Mouse (Mus musculus): ENCODE data around the gene Gpatch4. TPM values are rescaled to one million over a fixed set of nuclear protein-coding genes. Genes with fewer than 3 reads are reported as not detected.

Gpatch4 gene
- polyA plus RNA-seq, 1 experiment from 2014 or later = 23.9 TPM

GRCm38 (mm10) chr3:88000816-88001595 is 41.9 kb upstream of the Gpatch4 start:
- H3K9me3 ChIP-seq (replicated peaks; ENCODE audit: control insufficient read depth, low read length) = peaks cover 4% of the 10 kb centered on the region; the same call in 1 of the 2 replicates
- H3K9ac ChIP-seq (ENCODE audit: low read depth, low read length) = no peak overlapping the region
- no peak for ATAC-seq (replicated peaks; ENCODE audit: insufficient number of reproducible peaks, low FRiP score, low TSS enrichment)
- WGBS (ENCODE audit: insufficient replicate concordance) = 12% methylated on average over 11 of the region's 11 CpGs
- no peak overlapping the region for H3K4me2 ChIP-seq
- no peaks in the 10 kb centered on the region for H3K36me3 ChIP-seq (ENCODE audit: control insufficient read depth, insufficient read depth, low read length)
- peak overlapping the region; percentile 38 for H3K4me3 ChIP-seq (ENCODE audit: low read depth, low read length)
- peaks cover 9% of the 10 kb centered on the region; the same call in 1 of the 2 replicates for H3K4me1 ChIP-seq (ENCODE audit: control insufficient read depth, insufficient read depth, low read length)
- peaks cover 88% of the 10 kb centered on the region for H3K27me3 ChIP-seq (ENCODE audit: control insufficient read depth, insufficient read depth, low read length)
- H3K27ac ChIP-seq (ENCODE audit: low read depth, low read length) = no peak overlapping the region

GRCm38 (mm10) chr3:88002291-88002976 is 40.5 kb upstream of the Gpatch4 start:
- Histone ChIP-seq H3K4me3 (ENCODE audit: low read depth, low read length) (no peak overlapping the region), H3K27me3 (ENCODE audit: control insufficient read depth, insufficient read depth, low read length) (peaks cover 74% of the 10 kb centered on the region), H3K4me1 (ENCODE audit: control insufficient read depth, insufficient read depth, low read length) (peaks cover 9% of the 10 kb centered on the region; the same call in 1 of the 2 replicates), H3K36me3 (ENCODE audit: control insufficient read depth, insufficient read depth, low read length) (no peaks in the 10 kb centered on the region), H3K9me3 (replicated peaks; ENCODE audit: control insufficient read depth, low read length) (peaks cover 8% of the 10 kb centered on the region; the same call in 1 of the 2 replicates), H3K4me2 (no peak overlapping the region), H3K27ac (ENCODE audit: low read depth, low read length) (no peak overlapping the region), H3K9ac (ENCODE audit: low read depth, low read length) (no peak overlapping the region)
- WGBS (ENCODE audit: insufficient replicate concordance) = 4% methylated on average over 17 of the region's 17 CpGs
- no peak for ATAC-seq (replicated peaks; ENCODE audit: insufficient number of reproducible peaks, low FRiP score, low TSS enrichment)

GRCm38 (mm10) chr3:88005822-88006786 is 36.8 kb upstream of the Gpatch4 start:
- Histone ChIP-seq H3K27me3 (ENCODE audit: control insufficient read depth, insufficient read depth, low read length) (peaks cover 42% of the 10 kb centered on the region), H3K36me3 (ENCODE audit: control insufficient read depth, insufficient read depth, low read length) (no peaks in the 10 kb centered on the region), H3K9me3 (replicated peaks; ENCODE audit: control insufficient read depth, low read length) (peaks cover 8% of the 10 kb centered on the region; the same call in 1 of the 2 replicates), H3K27ac (ENCODE audit: low read depth, low read length) (no peak overlapping the region), H3K9ac (ENCODE audit: low read depth, low read length) (no peak overlapping the region), H3K4me3 (ENCODE audit: low read depth, low read length) (no peak overlapping the region), H3K4me2 (no peak overlapping the region), H3K4me1 (ENCODE audit: control insufficient read depth, insufficient read depth, low read length) (no peaks in the 10 kb centered on the region)
- WGBS (ENCODE audit: insufficient replicate concordance) = 68% methylated on average over 18 of the region's 18 CpGs
- ATAC-seq (replicated peaks; ENCODE audit: insufficient number of reproducible peaks, low FRiP score, low TSS enrichment) = no peak

- Histone ChIP-seq H3K36me3 (ENCODE audit: control insufficient read depth, insufficient read depth, low read length) (no peaks in the 10 kb centered on the region), H3K4me1 (ENCODE audit: control insufficient read depth, insufficient read depth, low read length) (no peaks in the 10 kb centered on the region), H3K4me2 (no peak overlapping the region), H3K27me3 (ENCODE audit: control insufficient read depth, insufficient read depth, low read length) (peaks cover 7% of the 10 kb centered on the region), H3K9me3 (replicated peaks; ENCODE audit: control insufficient read depth, low read length) (0 out of 2 replicates have a peak, but pooled peaks cover 4% of the 10 kb centered on the region), H3K4me3 (ENCODE audit: low read depth, low read length) (no peak overlapping the region), H3K9ac (ENCODE audit: low read depth, low read length) (no peak overlapping the region), H3K27ac (ENCODE audit: low read depth, low read length) (no peak overlapping the region)
- 11% methylated on average over 6 of the region's 6 CpGs for WGBS (ENCODE audit: insufficient replicate concordance)
- no peak for ATAC-seq (replicated peaks; ENCODE audit: insufficient number of reproducible peaks, low FRiP score, low TSS enrichment)
Measured at GRCm38 (mm10) chr3:88010634-88011265, 32.2 kb upstream of the Gpatch4 start.

GRCm38 (mm10) chr3:88022322-88023191 is 20.4 kb upstream of the Gpatch4 start:
- Histone ChIP-seq H3K36me3 (ENCODE audit: control insufficient read depth, insufficient read depth, low read length) (no peaks in the 10 kb centered on the region), H3K4me1 (ENCODE audit: control insufficient read depth, insufficient read depth, low read length) (peaks cover 13% of the 10 kb centered on the region), H3K9me3 (replicated peaks; ENCODE audit: control insufficient read depth, low read length) (no peaks in the 10 kb centered on the region; the same call in 1 of the 2 replicates), H3K27ac (ENCODE audit: low read depth, low read length) (no peak overlapping the region), H3K4me2 (peak overlapping the region; percentile 82), H3K27me3 (ENCODE audit: control insufficient read depth, insufficient read depth, low read length) (peaks cover 80% of the 10 kb centered on the region), H3K4me3 (ENCODE audit: low read depth, low read length) (peak overlapping the region; percentile 46), H3K9ac (ENCODE audit: low read depth, low read length) (peak overlapping the region; percentile 23)
- peak; percentile 83 for ATAC-seq (replicated peaks; ENCODE audit: insufficient number of reproducible peaks, low FRiP score, low TSS enrichment)
- WGBS (ENCODE audit: insufficient replicate concordance) = 2% methylated on average over 66 of the region's 66 CpGs

GRCm38 (mm10) chr3:88023192-88024074 is 19.5 kb upstream of the Gpatch4 start:
- H3K36me3 ChIP-seq (ENCODE audit: control insufficient read depth, insufficient read depth, low read length) = no peaks in the 10 kb centered on the region
- H3K4me1 ChIP-seq (ENCODE audit: control insufficient read depth, insufficient read depth, low read length) = peaks cover 13% of the 10 kb centered on the region
- H3K27ac ChIP-seq (ENCODE audit: low read depth, low read length) = no peak overlapping the region
- under 1% methylated on average over 81 of the region's 81 CpGs for WGBS (ENCODE audit: insufficient replicate concordance)
- H3K9ac ChIP-seq (ENCODE audit: low read depth, low read length) = peak overlapping the region; percentile 23; the same call in 1 of the 2 replicates
- peaks cover 6% of the 10 kb centered on the region; the same call in 1 of the 2 replicates for H3K9me3 ChIP-seq (replicated peaks; ENCODE audit: control insufficient read depth, low read length)
- H3K27me3 ChIP-seq (ENCODE audit: control insufficient read depth, insufficient read depth, low read length) = peaks cover 75% of the 10 kb centered on the region
- H3K4me3 ChIP-seq (ENCODE audit: low read depth, low read length) = peak overlapping the region; percentile 46
- peak overlapping the region; percentile 82 for H3K4me2 ChIP-seq
- ATAC-seq (replicated peaks; ENCODE audit: insufficient number of reproducible peaks, low FRiP score, low TSS enrichment) = no peak; the same call in 1 of the 2 replicates

GRCm38 (mm10) chr3:88026823-88027222 is 16.1 kb upstream of the Gpatch4 start:
- Histone ChIP-seq H3K4me2 (no peak overlapping the region), H3K27me3 (ENCODE audit: control insufficient read depth, insufficient read depth, low read length) (peaks cover 76% of the 10 kb centered on the region), H3K9ac (ENCODE audit: low read depth, low read length) (no peak overlapping the region), H3K9me3 (replicated peaks; ENCODE audit: control insufficient read depth, low read length) (peaks cover 7% of the 10 kb centered on the region; the same call in 1 of the 2 replicates), H3K36me3 (ENCODE audit: control insufficient read depth, insufficient read depth, low read length) (no peaks in the 10 kb centered on the region), H3K4me3 (ENCODE audit: low read depth, low read length) (no peak overlapping the region), H3K27ac (ENCODE audit: low read depth, low read length) (no peak overlapping the region), H3K4me1 (ENCODE audit: control insufficient read depth, insufficient read depth, low read length) (peaks cover 13% of the 10 kb centered on the region)
- 59% methylated on average over 7 of the region's 7 CpGs for WGBS (ENCODE audit: insufficient replicate concordance)
- no peak for ATAC-seq (replicated peaks; ENCODE audit: insufficient number of reproducible peaks, low FRiP score, low TSS enrichment)

Measured in heart, embryonic 11.5 days (tissue).